Mouse (Mus musculus): ENCODE measurements at regions not wholly inside any gene's neighbourhood (a gene's known extent, or its start where the extent isn't known, plus 50 kb on each side); places are given as distances from the start of the nearest gene placed in this dataset.

- Histone ChIP-seq H3K27me3 (replicated peaks) (no peaks in the 10 kb centered on the region), H3K27ac (ENCODE audit: insufficient read depth, low read depth) (no peak overlapping the region), H3K4me2 (ENCODE audit: insufficient read depth, low read depth, poor library complexity, severe bottlenecking) (no peak overlapping the region), H3K4me3 (replicated peaks in 1 of 3; ENCODE audit: low read depth in 2 of 3, low read length in 2 of 3, poor library complexity in 1 of 3) (no peak overlapping the region), H3K4me1 (ENCODE audit: control insufficient read depth in 1 of 2, insufficient read depth in 2 of 2) (peaks cover 0 to 31% of the 10 kb centered on the region in 2 experiments; a peak in 2 of 4 replicates), H3K36me3 (replicated peaks in 1 of 2; ENCODE audit: control insufficient read depth in 1 of 2, insufficient read depth in 1 of 2, low read length in 1 of 2) (peaks cover 0 to 3% of the 10 kb centered on the region in 2 experiments), H3K79me2 (replicated peaks; ENCODE audit: control insufficient read depth, extremely low read depth, insufficient read depth, poor library complexity, severe bottlenecking) (no peaks in the 10 kb centered on the region), H3K9ac (ENCODE audit: insufficient read depth, low read depth) (no peak overlapping the region), H3K9me3 (replicated peaks; ENCODE audit: low read length) (peaks cover 2% of the 10 kb centered on the region)
- dilution Hi-C loops (cut with MboI; ENCODE audit: extremely low pct_ligation_motif_present, extremely low pct_unique_long_range_greater_than_20kb, low sequenced_read_pairs) (no loop called here), in situ Hi-C loops (cut with MboI; ENCODE audit: low pct_ligation_motif_present, low pct_unique_long_range_greater_than_20kb, low sequenced_read_pairs) (no loop called here)
- no peak for DNase-seq (ENCODE audit: extremely low read depth)
- no peak for TF ChIP-seq POLR2AphosphoS2 (IDR thresholded peaks at IDR 0.05; ENCODE audit: low read depth, low read length)
- TF ChIP-seq MXI1 (IDR thresholded peaks at IDR 0.05; ENCODE audit: low read depth, low read length): no peak
- TF ChIP-seq ZKSCAN1 (IDR thresholded peaks at IDR 0.05; ENCODE audit: borderline replicate concordance, low read depth, low read length): no peak
- TF ChIP-seq NELFE (IDR thresholded peaks at IDR 0.05; ENCODE audit: low read depth, low read length): no peak
Observed at GRCm38 (mm10) chr17:47163677-47164340, 153.5 kb upstream of the Ubr2 start.

- DNase-seq (ENCODE audit: extremely low read depth): peak; percentile 54
- Histone ChIP-seq H3K27me3 (replicated peaks) (no peaks in the 10 kb centered on the region), H3K79me2 (replicated peaks; ENCODE audit: control insufficient read depth, extremely low read depth, insufficient read depth, poor library complexity, severe bottlenecking) (no peaks in the 10 kb centered on the region), H3K9ac (ENCODE audit: insufficient read depth, low read depth) (no peak overlapping the region), H3K4me2 (ENCODE audit: insufficient read depth, low read depth, poor library complexity, severe bottlenecking) (no peak overlapping the region), H3K36me3 (replicated peaks in 1 of 2; ENCODE audit: control insufficient read depth in 1 of 2, insufficient read depth in 1 of 2, low read length in 1 of 2) (no peaks in the 10 kb centered on the region), H3K4me3 (replicated peaks in 1 of 3; ENCODE audit: low read depth in 2 of 3, low read length in 2 of 3, poor library complexity in 1 of 3) (no peak overlapping the region), H3K9me3 (replicated peaks; ENCODE audit: low read length) (peaks cover 2% of the 10 kb centered on the region), H3K4me1 (ENCODE audit: control insufficient read depth in 1 of 2, insufficient read depth in 2 of 2) (peaks cover 0 to 31% of the 10 kb centered on the region in 2 experiments; a peak in 2 of 4 replicates), H3K27ac (ENCODE audit: insufficient read depth, low read depth) (no peak overlapping the region)
- in situ Hi-C loops (cut with MboI; ENCODE audit: low pct_ligation_motif_present, low pct_unique_long_range_greater_than_20kb, low sequenced_read_pairs) (no loop called here), dilution Hi-C loops (cut with MboI; ENCODE audit: extremely low pct_ligation_motif_present, extremely low pct_unique_long_range_greater_than_20kb, low sequenced_read_pairs) (no loop called here)
- TF ChIP-seq BHLHE40 (IDR thresholded peaks at IDR 0.05; ENCODE audit: low read depth, low read length) (peak; percentile 57), IRF4 (IDR thresholded peaks at IDR 0.05; ENCODE audit: low read depth, low read length) (peak; percentile 94), PAX5 (IDR thresholded peaks at IDR 0.05; ENCODE audit: low read length) (no peak), EP300 (IDR thresholded peaks at IDR 0.05; ENCODE audit: low read length) (peak; percentile 89), RCOR1 (conservative IDR thresholded peaks at IDR 0.05; ENCODE audit: low read depth, low read length) (0 out of 2 replicates have a peak, but pooled peaks have one; percentile 13), ZC3H11A (IDR thresholded peaks at IDR 0.05; ENCODE audit: low read depth, low read length) (no peak), ETS1 (conservative IDR thresholded peaks at IDR 0.05; ENCODE audit: low read depth, low read length) (peak; percentile 18; the same call in 1 of the 2 replicates), JUN (IDR thresholded peaks at IDR 0.05; ENCODE audit: insufficient read depth, low read depth, low read length) (peak; percentile 77), JUND (conservative IDR thresholded peaks at IDR 0.05; ENCODE audit: low read depth, low read length) (peak; percentile 91), USF2 (conservative IDR thresholded peaks at IDR 0.05; ENCODE audit: low read depth, low read length) (no peak), MYC (IDR thresholded peaks at IDR 0.05; ENCODE audit: low read depth, low read length) (0 out of 2 replicates have a peak, but pooled peaks have one; percentile 25), POLR2AphosphoS2 (IDR thresholded peaks at IDR 0.05; ENCODE audit: low read depth, low read length) (no peak)
Observed at GRCm38 (mm10) chr17:47162459-47162858, 152.1 kb upstream of the Ubr2 start.

Data from CH12.LX (cell line).